Mouse (Mus musculus) embryo, embryonic 10 days (tissue): ENCODE measurements at regions not wholly inside any gene's neighbourhood (a gene's known extent, or its start where the extent isn't known, plus 50 kb on each side); places are given as distances from the start of the nearest gene placed in this dataset.

Source experiments
- DNase-seq: peaks from one replicate; pipeline ENCODE4 v3.0.0-alpha.2; 2015; ENCODE audit warnings: low spot score

DNA sequence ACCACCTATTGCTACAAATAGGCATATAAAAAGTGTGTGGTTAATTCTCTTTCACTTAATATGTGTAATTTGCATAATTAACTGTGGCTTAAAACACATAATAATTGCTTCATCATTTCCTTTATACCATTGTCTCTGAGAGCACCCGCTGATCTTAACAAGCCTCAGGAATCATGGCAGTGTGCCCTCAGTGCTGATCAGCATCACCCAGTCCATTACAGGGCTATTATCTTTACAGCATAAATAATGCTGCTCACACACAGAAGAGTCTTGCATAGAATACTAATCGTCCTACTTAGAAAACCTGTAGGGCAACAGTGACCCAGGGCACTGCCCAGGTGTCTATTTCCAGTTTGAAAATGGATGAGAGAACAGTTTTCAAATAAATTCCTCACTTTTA lies 102.4 kb downstream of the Gm597 start:
- DNase-seq: no peak

DNA sequence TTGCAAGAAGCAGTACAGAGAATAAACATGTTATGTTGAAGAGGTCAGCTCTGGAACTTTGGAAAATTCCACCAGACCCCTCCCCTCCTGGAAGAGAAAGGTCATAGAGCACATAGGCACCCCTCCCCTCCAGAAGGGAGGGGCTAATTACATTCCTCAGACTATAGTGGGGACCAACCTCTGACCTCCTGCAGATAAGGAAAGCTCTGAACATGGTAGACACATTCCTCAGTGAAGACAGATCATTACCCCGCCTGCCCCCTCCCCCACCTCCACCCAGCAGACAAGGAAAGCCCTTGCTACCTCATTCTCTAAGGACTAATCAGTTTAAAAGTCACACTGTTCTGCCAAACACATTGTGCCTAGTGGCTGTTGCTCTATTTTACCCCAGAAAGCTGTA lies 104.7 kb downstream of the Gm597 start:
- no peak for DNase-seq

DNA sequence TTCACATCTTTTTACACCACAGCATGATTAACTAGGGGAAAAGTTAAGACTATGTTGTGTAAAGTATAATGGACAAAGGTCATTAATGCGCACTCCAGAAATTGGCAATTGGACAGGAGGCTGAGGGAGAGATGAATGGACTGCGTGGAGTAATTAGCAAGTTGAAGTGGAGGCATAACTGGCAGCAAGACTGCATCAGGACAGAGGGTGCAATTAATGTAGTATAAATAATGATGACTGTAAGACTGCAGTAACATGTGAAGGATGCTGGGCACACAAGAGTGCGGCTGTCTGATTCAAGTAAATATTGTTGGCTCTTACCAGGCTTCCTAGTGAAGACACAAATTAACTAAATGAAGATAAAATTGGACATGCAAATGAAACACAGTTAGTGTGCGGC lies 139.2 kb downstream of the Gm597 start:
- DNase-seq: no peak

DNA sequence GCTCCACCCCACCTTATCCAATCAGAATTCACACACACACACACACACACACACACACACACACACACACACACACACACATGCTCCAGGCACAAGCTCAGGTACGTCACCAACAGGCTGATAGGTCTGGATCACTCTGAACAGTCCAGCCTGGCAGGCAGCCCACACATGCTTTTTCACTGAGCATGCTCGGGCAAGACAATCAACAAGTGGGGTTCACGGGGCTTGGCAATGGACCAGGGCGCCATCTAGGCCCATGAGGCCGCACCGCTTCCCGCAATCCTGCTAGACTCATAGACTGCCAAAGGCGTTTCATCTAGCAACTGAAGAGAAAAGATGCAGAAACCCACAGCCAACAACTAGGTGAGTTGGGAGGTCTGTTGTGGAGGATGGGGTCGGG lies 157.3 kb downstream of the Gm597 start:
- no peak for DNase-seq

DNA sequence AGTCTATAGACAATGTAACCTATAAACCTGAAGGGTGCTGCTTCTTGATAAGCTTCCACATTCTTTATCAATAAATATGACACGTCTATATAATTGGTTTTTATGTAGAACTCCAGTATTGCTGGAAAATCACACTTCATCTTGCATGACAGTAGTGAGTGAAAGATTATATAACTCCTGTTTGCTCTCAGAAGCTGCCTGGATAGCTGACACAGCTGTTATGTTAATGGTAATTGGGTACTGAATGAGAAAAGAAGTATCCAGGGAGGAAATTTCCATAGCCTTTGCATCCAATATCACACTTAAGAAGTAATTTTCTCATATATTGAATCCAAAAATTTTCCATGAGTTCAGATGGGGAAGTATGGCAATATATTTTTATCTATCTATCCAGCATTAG lies 177.7 kb downstream of the Gm597 start:
- DNase-seq: no peak

DNA sequence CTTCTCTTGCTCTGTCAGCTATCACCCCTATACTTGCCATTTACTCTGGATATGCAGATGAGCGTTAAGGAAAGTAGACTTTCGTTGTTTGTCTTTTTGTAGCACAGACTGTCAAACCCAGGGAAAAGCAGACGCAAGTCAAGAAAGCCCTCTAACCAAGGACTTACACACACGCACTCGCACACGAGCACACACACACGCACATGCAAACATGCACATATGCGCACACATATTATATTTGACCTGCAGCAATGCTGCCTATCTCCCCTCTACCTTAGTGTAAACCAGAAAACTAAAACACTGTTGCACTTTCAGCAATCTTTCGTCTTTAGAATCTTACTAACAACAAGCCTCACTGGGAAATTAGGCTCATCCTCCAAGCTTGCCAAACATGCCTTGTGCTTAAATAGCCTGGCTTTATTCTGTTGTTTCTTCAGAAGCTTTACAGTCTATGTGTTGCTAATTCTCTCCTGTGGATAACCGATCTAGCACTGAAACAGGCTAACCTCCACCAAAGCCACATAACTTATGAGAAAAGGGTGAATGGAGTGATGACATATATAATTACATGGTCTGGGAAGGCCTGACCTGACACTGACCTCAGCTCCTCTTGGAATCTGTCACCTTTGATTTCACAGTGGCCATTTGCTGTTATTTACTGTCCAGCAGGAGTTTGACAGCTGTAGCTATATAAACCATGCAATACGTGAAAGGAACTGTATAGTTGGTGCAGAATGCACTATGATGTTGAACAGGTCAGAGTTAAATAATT lies 214.5 kb downstream of the Gm597 start:
- peak; percentile 74 for DNase-seq

DNA sequence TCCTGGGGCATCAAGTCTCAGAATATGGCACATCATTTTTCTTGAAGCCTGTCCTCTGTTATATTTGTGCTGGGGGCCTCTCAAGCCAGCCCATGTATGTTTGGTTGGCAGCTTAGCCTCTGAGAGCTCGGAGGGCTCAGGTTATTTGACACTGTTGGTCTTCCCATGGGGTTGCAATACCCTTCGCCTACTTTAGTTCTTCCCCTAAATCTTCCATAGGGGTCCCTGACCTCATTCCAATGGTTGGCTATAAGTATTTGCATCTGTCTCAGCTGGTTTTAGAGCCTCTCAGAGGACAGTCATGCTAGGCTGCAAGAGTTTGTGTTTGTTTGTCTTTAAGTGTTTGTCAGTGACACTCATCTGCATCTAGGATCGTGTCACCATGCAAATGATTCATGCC lies 216.2 kb downstream of the Gm597 start:
- peak; percentile 17 for DNase-seq
